Mouse (Mus musculus): Measurements from ENCODE around the gene 1700029I15Rik. TPM values are rescaled to one million over a fixed set of nuclear protein-coding genes. Genes with fewer than 3 reads are reported as not detected.

The 1700029I15Rik gene
- total RNA-seq, 1 experiment = 1.3 TPM

GRCm38 (mm10) chr2:92435023-92435422 is 52.7 kb downstream of the 1700029I15Rik start:
- in situ Hi-C loops (cut with MboI; ENCODE audit: low sequenced_read_pairs in 2 of 2, unreplicated experiment in 2 of 2) = loop anchor here in 1 of 2 experiments (10.0 kb wide), 1 partner anchor 470 kb away; no protein-coding TSS in a partner anchor
- H3K9me3 ChIP-seq (ENCODE audit: control insufficient read depth, insufficient read depth, low read depth, low read length) = no peaks in the 10 kb centered on the region
- H3K4me3 ChIP-seq (ENCODE audit: insufficient read depth in 1 of 2, low read depth in 1 of 2, low read length in 2 of 2, poor library complexity in 1 of 2, severe bottlenecking in 1 of 2) = no peak overlapping the region
- DNase-seq (ENCODE audit: low read depth, low spot score) = no peak
- no peak overlapping the region for H3K27ac ChIP-seq (ENCODE audit: insufficient read depth, low read depth, low read length, poor library complexity, severe bottlenecking)
- no peaks in the 10 kb centered on the region for H3K36me3 ChIP-seq (ENCODE audit: control insufficient read depth, insufficient read depth, low read length, poor library complexity, severe bottlenecking)
- TF ChIP-seq HCFC1 (IDR thresholded peaks at IDR 0.05; ENCODE audit: borderline replicate concordance, insufficient read depth, low read length) (no peak), MAFK (IDR thresholded peaks at IDR 0.05; ENCODE audit: insufficient read depth, low read depth, low read length) (no peak), ZNF384 (IDR thresholded peaks at IDR 0.05; ENCODE audit: low read depth, low read length) (no peak), CHD2 (IDR thresholded peaks at IDR 0.05; ENCODE audit: low read depth, low read length) (no peak), ZC3H11A (IDR thresholded peaks at IDR 0.05; ENCODE audit: borderline replicate concordance, low read depth, low read length) (no peak)
- peaks cover 9% of the 10 kb centered on the region in 2 experiments for H3K4me1 ChIP-seq (ENCODE audit: control insufficient read depth in 2 of 2, insufficient read depth in 2 of 2, low read length in 2 of 2, poor library complexity in 1 of 2)
- H3K9ac ChIP-seq (ENCODE audit: insufficient read depth, low read depth, low read length, poor library complexity, severe bottlenecking) = no peak overlapping the region

Other genes with a start within 250 kb of the 1700029I15Rik start
- gene Pex16, start 7.9 kb upstream of the 1700029I15Rik start, total RNA-seq (2012; rRNA removed) = 21.1 and 30.0 TPM in 2 replicates
- gene Large2, start 7.7 kb upstream of the 1700029I15Rik start, total RNA-seq (2012; rRNA removed) = 10.3 and 17.5 TPM in 2 replicates
- gene Mapk8ip1, start 18.7 kb downstream of the 1700029I15Rik start, total RNA-seq (2012; rRNA removed) = 10.1 and 11.6 TPM in 2 replicates
- 11.7 and 19.3 TPM in 2 replicates for gene Cry2, start 51.5 kb downstream of the 1700029I15Rik start, total RNA-seq (2012; rRNA removed)
- gene Slc35c1, start 78.0 kb downstream of the 1700029I15Rik start, total RNA-seq (2012; rRNA removed) = 4.8 and 5.2 TPM in 2 replicates
- gene Chst1, start 217.2 kb downstream of the 1700029I15Rik start, total RNA-seq (2012; rRNA removed) = 0.42 and 0.98 TPM in 2 replicates